Mouse (Mus musculus) spleen, postnatal 0 days (tissue): Measurements from ENCODE around the gene Tbc1d10a. TPM values are rescaled to one million over a fixed set of nuclear protein-coding genes. Genes with fewer than 3 reads are reported as not detected.

Experiments
- polyA plus RNA-seq: library from polyadenylated mRNA; unstranded; fragments of >200 nt; fragmentation: Nextera tagmentation; extraction: Ambion mirVana; gene quantifications from 2 replicates; pipeline ENCODE4 v1.2.1, GENCODE M21; 2015

Tbc1d10a gene
- 9.0 and 10.7 TPM in 2 replicates for polyA plus RNA-seq

GRCm38 (mm10) chr11:4186486-4187317, at the start of gene Tbc1d10a:
TSS of gene Tbc1d10a (plus strand) at chr11:4186789.

GRCm38 (mm10) chr11:4159808-4160708, 26.5 kb upstream of the Tbc1d10a start, which contains the start of the genes Ccdc157 and Sf3a1:
TSS of gene Ccdc157 (minus strand) at chr11:4160293.
TSS of gene Sf3a1 (plus strand) at chr11:4160350.

DNA sequence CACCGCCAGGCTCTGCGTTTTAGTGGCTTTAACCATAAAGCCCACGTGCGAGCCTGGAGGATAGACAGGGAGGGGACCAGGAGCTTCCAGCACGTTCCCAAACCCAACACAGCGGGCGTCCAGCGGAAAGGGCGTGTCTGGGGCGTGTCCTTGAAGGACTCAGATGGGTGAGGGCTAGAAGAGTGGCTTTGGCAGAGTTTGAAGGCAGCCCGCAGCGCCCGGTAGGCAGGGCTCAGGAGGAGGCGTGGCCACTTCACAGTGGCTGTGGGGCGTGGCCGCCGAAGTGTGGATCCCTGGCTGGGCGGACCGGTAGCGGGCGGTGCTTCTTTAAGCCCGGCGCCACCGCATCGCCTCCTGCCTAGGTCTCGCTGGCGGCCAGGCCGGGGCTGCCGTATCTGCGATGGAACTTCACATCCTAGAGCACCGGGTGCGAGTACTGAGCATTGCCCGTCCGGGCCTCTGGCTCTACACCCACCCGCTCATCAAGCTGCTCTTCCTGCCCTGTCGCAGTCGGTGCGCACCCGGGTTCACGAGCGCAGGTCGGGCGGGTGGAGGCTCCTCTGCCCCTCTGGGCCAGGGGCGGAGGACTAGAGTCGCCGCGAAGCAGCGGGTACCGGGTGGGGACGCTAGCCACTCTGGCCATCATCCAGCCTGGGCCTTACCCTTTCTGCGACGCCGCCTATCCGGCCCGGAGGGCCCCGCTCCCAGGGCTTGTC, 31.5 kb downstream of the Tbc1d10a start, which contains the start of gene Castor1:
TSS of gene Castor1 (plus strand) at position 312 of the 716 bp plus-strand sequence.

GRCm38 (mm10) chr11:4235665-4236545, 49.3 kb downstream of the Tbc1d10a start, which contains the start of gene Osm:
TSS of gene Osm (plus strand) at chr11:4236420.

DNA sequence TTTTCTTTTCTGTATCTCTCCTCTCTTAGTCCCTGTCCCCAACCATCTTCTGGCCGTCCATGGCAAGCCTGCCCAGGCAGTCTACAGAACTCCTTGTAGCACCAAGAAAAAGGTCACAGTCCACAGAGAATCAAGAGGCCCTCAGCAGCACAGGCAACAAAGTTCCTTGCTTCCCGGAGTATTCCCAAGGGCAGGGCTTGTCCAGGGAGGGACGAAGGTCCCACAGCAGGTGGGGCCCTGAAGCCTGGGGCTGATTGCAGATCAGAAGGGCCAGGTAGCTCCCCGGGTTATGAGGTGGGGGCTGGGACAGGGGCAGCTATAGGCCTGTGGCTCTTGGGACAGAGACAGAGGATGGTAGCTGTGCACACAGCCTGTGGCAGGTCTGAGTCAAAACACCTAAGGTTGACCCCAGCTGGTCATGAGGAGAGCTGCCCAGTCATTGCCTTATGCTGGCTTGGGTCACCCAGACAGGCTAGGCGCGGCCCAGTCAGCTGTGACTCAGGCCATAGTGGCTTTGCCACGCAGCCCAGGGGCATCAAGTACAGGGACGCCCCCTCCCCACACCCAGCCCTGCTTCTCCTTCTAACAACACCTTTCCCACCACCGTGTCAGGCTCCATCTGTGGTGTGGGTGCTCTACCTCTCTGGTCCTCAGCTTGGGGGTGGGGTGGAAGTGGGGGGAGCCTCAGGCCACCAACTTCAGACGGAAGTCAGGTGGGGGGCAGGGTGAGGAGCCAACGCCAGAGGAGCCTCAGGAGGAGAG, 70.4 kb downstream of the Tbc1d10a start, which contains the start of gene Lif:
TSS of gene Lif (plus strand) at position 712 of the 762 bp plus-strand sequence.

Other genes with a start within 250 kb of the Tbc1d10a start
- gene Pes1, start 222.8 kb upstream of the Tbc1d10a start, polyA plus RNA-seq, result 48.6 and 53.0 TPM in 2 replicates
- not detected in 2 replicates for gene 4930556J24Rik, start 210.0 kb upstream of the Tbc1d10a start, polyA plus RNA-seq
- 0.19 and 0.23 TPM in 2 replicates for gene Gal3st1, start 203.2 kb upstream of the Tbc1d10a start, polyA plus RNA-seq
- gene Sec14l4, start 155.3 kb upstream of the Tbc1d10a start, polyA plus RNA-seq, result not detected in 2 replicates
- gene Sec14l3, start 121.9 kb upstream of the Tbc1d10a start, polyA plus RNA-seq, result not detected in 2 replicates
- gene Mtfp1, start 91.3 kb upstream of the Tbc1d10a start, polyA plus RNA-seq, result 18.3 and 19.7 TPM in 2 replicates
- 6.6 and 8.4 TPM in 2 replicates for gene Sec14l2, start 63.4 kb upstream of the Tbc1d10a start, polyA plus RNA-seq
- 9.7 and 13.6 TPM in 2 replicates for gene Rnf215, start 51.6 kb upstream of the Tbc1d10a start, polyA plus RNA-seq
- gene Ccdc157, start 26.5 kb upstream of the Tbc1d10a start, polyA plus RNA-seq, result 1.4 and 2.0 TPM in 2 replicates
- gene Sf3a1, start 26.4 kb upstream of the Tbc1d10a start, polyA plus RNA-seq, result 20.2 TPM in 2 replicates
- gene Castor1, start 31.4 kb downstream of the Tbc1d10a start, polyA plus RNA-seq, result 3.7 and 5.0 TPM in 2 replicates
- gene Osm, start 49.6 kb downstream of the Tbc1d10a start, polyA plus RNA-seq, result 2.7 and 3.3 TPM in 2 replicates
- gene Lif, start 70.8 kb downstream of the Tbc1d10a start, polyA plus RNA-seq, result 0.20 and 0.27 TPM in 2 replicates